Mouse (Mus musculus) megakaryocyte-erythroid progenitor cell, adult 5-6 weeks (primary cell): ENCODE results near the gene Hbb-bh2. TPM values are rescaled to one million over a fixed set of nuclear protein-coding genes. Genes with fewer than 3 reads are reported as not detected.
"Not testable (repeated sequence)": the region's sequence is repeated elsewhere in the genome, so short reads cannot be mapped to it uniquely, and the experiment has no call there.

Experiments used
- ATAC-seq: replicated peaks from 2 replicates; pipeline ENCODE4 v1.8.0; 2016; ENCODE audit warnings: mild to moderate bottlenecking, inconsistent platforms; ENCODE audit not compliant: severe bottlenecking, poor library complexity, low FRiP score, low TSS enrichment
- total RNA-seq, 2 experiments: library from RNA; stranded (forward) in 1 of 2; stranded (reverse) in 1 of 2; fragments of 200-1000, 215-1000 nt in 1 of 2; fragments of >200 nt in 1 of 2; fragmentation: Nextera tagmentation in 1 of 2; gene quantifications; 2 replicates each; pipeline ENCODE4 v1.2.3; 2014 to 2017

Hbb-bh2 gene
- total RNA-seq, 2 experiments from 2014 or later, result not detected

GRCm38 (mm10) chr7:103813766-103814165, 26.6 kb downstream of the Hbb-bh2 start, which contains the start of gene Hbb-bt:
Gene Hbb-bt, minus strand, starts transcription at chr7:103813996.
- peak; percentile 46 for ATAC-seq

- ATAC-seq, result not testable (repeated sequence)
Observed at GRCm38 (mm10) chr7:103813152-103813551, 27.2 kb downstream of the Hbb-bh2 start.

GRCm38 (mm10) chr7:103812174-103812573, 28.1 kb downstream of the Hbb-bh2 start:
- ATAC-seq, result no peak

- peak; percentile 69 for ATAC-seq
Observed at GRCm38 (mm10) chr7:103811223-103811845, 29.0 kb downstream of the Hbb-bh2 start.

GRCm38 (mm10) chr7:103810746-103811145, 29.6 kb downstream of the Hbb-bh2 start:
- no peak for ATAC-seq

- ATAC-seq, result no peak
Observed at GRCm38 (mm10) chr7:103810296-103810695, 30.0 kb downstream of the Hbb-bh2 start.

- ATAC-seq, result no peak
Observed at GRCm38 (mm10) chr7:103809801-103810155, 30.5 kb downstream of the Hbb-bh2 start.

GRCm38 (mm10) chr7:103808971-103809800, 31.1 kb downstream of the Hbb-bh2 start:
- peak; percentile 64 for ATAC-seq

GRCm38 (mm10) chr7:103808120-103808519, 32.2 kb downstream of the Hbb-bh2 start:
- not testable (repeated sequence) for ATAC-seq

- ATAC-seq, result 0 out of 2 replicates have a peak, but pooled peaks have one; percentile 27
Observed at GRCm38 (mm10) chr7:103806856-103807255, 33.5 kb downstream of the Hbb-bh2 start.

GRCm38 (mm10) chr7:103792669-103793388, 47.5 kb downstream of the Hbb-bh2 start:
- peak; percentile 100 for ATAC-seq

GRCm38 (mm10) chr7:103791721-103792120, 48.6 kb downstream of the Hbb-bh2 start, which contains the start of gene Olfr67:
Gene Olfr67, minus strand, starts transcription at chr7:103791821.
- no peak for ATAC-seq

Other genes starting within 250 kb of the Hbb-bh2 start
Only the 30 nearest of the 32 such genes appear.
- not detected in 2 replicates for gene Olfr620, start 228.0 kb downstream of the Hbb-bh2 start, total RNA-seq (2014; fragmentation: Nextera tagmentation)
- not detected in 2 replicates for gene Olfr620, start 228.0 kb downstream of the Hbb-bh2 start, total RNA-seq (2017)
- not detected in 2 replicates for gene Olfr622, start 197.8 kb downstream of the Hbb-bh2 start, total RNA-seq (2014; fragmentation: Nextera tagmentation)
- not detected in 2 replicates for gene Olfr622, start 197.8 kb downstream of the Hbb-bh2 start, total RNA-seq (2017)
- not detected in 2 replicates for gene Olfr623, start 176.8 kb downstream of the Hbb-bh2 start, total RNA-seq (2014; fragmentation: Nextera tagmentation)
- gene Olfr623, start 176.8 kb downstream of the Hbb-bh2 start, total RNA-seq (2017), result not detected in 2 replicates
- gene Olfr624, start 169.3 kb downstream of the Hbb-bh2 start, total RNA-seq (2014; fragmentation: Nextera tagmentation), result not detected in 2 replicates
- gene Olfr624, start 169.3 kb downstream of the Hbb-bh2 start, total RNA-seq (2017), result not detected in 2 replicates
- not detected in 2 replicates for gene Olfr625-ps1, start 157.8 kb downstream of the Hbb-bh2 start, total RNA-seq (2014; fragmentation: Nextera tagmentation)
- gene Olfr625-ps1, start 157.8 kb downstream of the Hbb-bh2 start, total RNA-seq (2017), result not detected in 2 replicates
- not detected in 2 replicates for gene Olfr243, start 125.8 kb downstream of the Hbb-bh2 start, total RNA-seq (2014; fragmentation: Nextera tagmentation)
- gene Olfr243, start 125.8 kb downstream of the Hbb-bh2 start, total RNA-seq (2017), result not detected in 2 replicates
- gene Olfr628, start 110.1 kb downstream of the Hbb-bh2 start, total RNA-seq (2014; fragmentation: Nextera tagmentation), result not detected in 2 replicates
- gene Olfr628, start 110.1 kb downstream of the Hbb-bh2 start, total RNA-seq (2017), result not detected in 2 replicates
- gene Olfr629, start 95.6 kb downstream of the Hbb-bh2 start, total RNA-seq (2014; fragmentation: Nextera tagmentation), result not detected in 2 replicates
- not detected in 2 replicates for gene Olfr629, start 95.6 kb downstream of the Hbb-bh2 start, total RNA-seq (2017)
- gene Olfr630, start 83.2 kb downstream of the Hbb-bh2 start, total RNA-seq (2014; fragmentation: Nextera tagmentation), result not detected in 2 replicates
- gene Olfr630, start 83.2 kb downstream of the Hbb-bh2 start, total RNA-seq (2017), result not detected in 2 replicates
- not detected in 2 replicates for gene Olfr69, start 68.9 kb downstream of the Hbb-bh2 start, total RNA-seq (2014; fragmentation: Nextera tagmentation)
- not detected in 2 replicates for gene Olfr69, start 68.9 kb downstream of the Hbb-bh2 start, total RNA-seq (2017)
- gene Olfr68, start 60.8 kb downstream of the Hbb-bh2 start, total RNA-seq (2014; fragmentation: Nextera tagmentation), result not detected in 2 replicates
- gene Olfr68, start 60.8 kb downstream of the Hbb-bh2 start, total RNA-seq (2017), result not detected in 2 replicates
- gene Olfr67, start 48.7 kb downstream of the Hbb-bh2 start, total RNA-seq (2014; fragmentation: Nextera tagmentation), result not detected in 2 replicates
- gene Olfr67, start 48.7 kb downstream of the Hbb-bh2 start, total RNA-seq (2017), result not detected in 2 replicates
- gene Hbb-bt, start 26.5 kb downstream of the Hbb-bh2 start, total RNA-seq (2014; fragmentation: Nextera tagmentation), result 118 and 169 TPM in 2 replicates
- 10.7 and 57.4 TPM in 2 replicates for gene Hbb-bt, start 26.5 kb downstream of the Hbb-bh2 start, total RNA-seq (2017)
- gene Hbb-bs, start 12.4 kb downstream of the Hbb-bh2 start, total RNA-seq (2014; fragmentation: Nextera tagmentation), result 149 and 199 TPM in 2 replicates
- 20.1 and 148 TPM in 2 replicates for gene Hbb-bs, start 12.4 kb downstream of the Hbb-bh2 start, total RNA-seq (2017)
- not detected in 2 replicates for gene Hbb-bh1, start 2.6 kb upstream of the Hbb-bh2 start, total RNA-seq (2014; fragmentation: Nextera tagmentation)
- not detected in 2 replicates for gene Hbb-bh1, start 2.6 kb upstream of the Hbb-bh2 start, total RNA-seq (2017)
- gene Hbb-y, start 12.7 kb upstream of the Hbb-bh2 start, total RNA-seq (2014; fragmentation: Nextera tagmentation), result not detected in 2 replicates
- gene Hbb-y, start 12.7 kb upstream of the Hbb-bh2 start, total RNA-seq (2017), result not detected in 2 replicates
- gene Olfr66, start 45.7 kb upstream of the Hbb-bh2 start, total RNA-seq (2014; fragmentation: Nextera tagmentation), result not detected in 2 replicates
- not detected in 2 replicates for gene Olfr66, start 45.7 kb upstream of the Hbb-bh2 start, total RNA-seq (2017)
- not detected in 2 replicates for gene Olfr64, start 54.0 kb upstream of the Hbb-bh2 start, total RNA-seq (2014; fragmentation: Nextera tagmentation)
- gene Olfr64, start 54.0 kb upstream of the Hbb-bh2 start, total RNA-seq (2017), result not detected in 2 replicates
- not detected in 2 replicates for gene Olfr65, start 63.0 kb upstream of the Hbb-bh2 start, total RNA-seq (2014; fragmentation: Nextera tagmentation)
- gene Olfr65, start 63.0 kb upstream of the Hbb-bh2 start, total RNA-seq (2017), result not detected in 2 replicates
- gene Olfr631, start 88.3 kb upstream of the Hbb-bh2 start, total RNA-seq (2014; fragmentation: Nextera tagmentation), result not detected in 2 replicates
- gene Olfr631, start 88.3 kb upstream of the Hbb-bh2 start, total RNA-seq (2017), result not detected in 2 replicates
- not detected in 2 replicates for gene Olfr632, start 93.8 kb upstream of the Hbb-bh2 start, total RNA-seq (2014; fragmentation: Nextera tagmentation)
- not detected in 2 replicates for gene Olfr632, start 93.8 kb upstream of the Hbb-bh2 start, total RNA-seq (2017)
- gene Olfr633, start 103.9 kb upstream of the Hbb-bh2 start, total RNA-seq (2014; fragmentation: Nextera tagmentation), result not detected in 2 replicates
- gene Olfr633, start 103.9 kb upstream of the Hbb-bh2 start, total RNA-seq (2017), result not detected in 2 replicates
- not detected in 2 replicates for gene Olfr635, start 130.6 kb upstream of the Hbb-bh2 start, total RNA-seq (2014; fragmentation: Nextera tagmentation)
- not detected in 2 replicates for gene Olfr635, start 130.6 kb upstream of the Hbb-bh2 start, total RNA-seq (2017)
- gene Olfr638, start 158.2 kb upstream of the Hbb-bh2 start, total RNA-seq (2014; fragmentation: Nextera tagmentation), result not detected in 2 replicates
- gene Olfr638, start 158.2 kb upstream of the Hbb-bh2 start, total RNA-seq (2017), result not detected in 2 replicates
- not detected in 2 replicates for gene Olfr639, start 176.8 kb upstream of the Hbb-bh2 start, total RNA-seq (2014; fragmentation: Nextera tagmentation)
- gene Olfr639, start 176.8 kb upstream of the Hbb-bh2 start, total RNA-seq (2017), result not detected in 2 replicates
- not detected in 2 replicates for gene Olfr640, start 185.1 kb upstream of the Hbb-bh2 start, total RNA-seq (2014; fragmentation: Nextera tagmentation)
- gene Olfr640, start 185.1 kb upstream of the Hbb-bh2 start, total RNA-seq (2017), result not detected in 2 replicates
- gene Olfr641, start 194.9 kb upstream of the Hbb-bh2 start, total RNA-seq (2014; fragmentation: Nextera tagmentation), result not detected in 2 replicates
- gene Olfr641, start 194.9 kb upstream of the Hbb-bh2 start, total RNA-seq (2017), result not detected in 2 replicates
- gene Olfr642, start 212.1 kb upstream of the Hbb-bh2 start, total RNA-seq (2014; fragmentation: Nextera tagmentation), result not detected in 2 replicates
- not detected in 2 replicates for gene Olfr642, start 212.1 kb upstream of the Hbb-bh2 start, total RNA-seq (2017)
- not detected in 2 replicates for gene 4930516K23Rik, start 220.9 kb upstream of the Hbb-bh2 start, total RNA-seq (2014; fragmentation: Nextera tagmentation)
- not detected in 2 replicates for gene 4930516K23Rik, start 220.9 kb upstream of the Hbb-bh2 start, total RNA-seq (2017)
- not detected in 2 replicates for gene Olfr644, start 231.3 kb upstream of the Hbb-bh2 start, total RNA-seq (2014; fragmentation: Nextera tagmentation)
- not detected in 2 replicates for gene Olfr644, start 231.3 kb upstream of the Hbb-bh2 start, total RNA-seq (2017)